Mouse (Mus musculus): Measurements from ENCODE around the gene Psmb6. TPM values are rescaled to one million over a fixed set of nuclear protein-coding genes. Genes with fewer than 3 reads are reported as not detected.
A peak's percentile ranks its signal among the peaks of the same experiment; 100 is the strongest.
"Not testable (repeated sequence)": the region's sequence is repeated elsewhere in the genome, so short reads cannot be mapped to it uniquely, and the experiment has no call there.

Psmb6 gene
- polyA plus RNA-seq, 1 experiment = not detected

DNA sequence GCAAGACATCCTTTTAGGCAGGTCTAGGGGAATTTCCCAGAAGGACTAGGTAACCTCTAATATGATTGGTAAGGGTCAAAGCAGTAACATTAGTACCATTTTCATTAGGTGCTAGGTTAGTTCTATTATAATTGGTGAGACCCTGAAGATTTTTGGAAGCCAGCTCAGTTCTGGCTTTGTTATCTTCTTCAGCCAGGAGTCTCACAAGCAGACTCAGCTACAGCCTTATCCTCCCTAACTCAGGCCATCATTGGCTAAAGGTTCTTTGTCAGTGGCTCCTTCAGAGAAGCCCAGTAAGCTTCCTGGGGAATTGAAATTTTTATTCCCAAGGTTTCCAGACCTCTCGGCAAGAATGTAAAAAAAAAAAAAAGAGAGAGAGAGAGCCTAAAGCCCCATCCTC, 6.7 kb upstream of the Psmb6 start:
- TF ChIP-seq POLR2A (IDR thresholded peaks at IDR 0.05; ENCODE audit: insufficient read depth, low read depth, low read length) (no peak), CTCF (IDR thresholded peaks at IDR 0.05; ENCODE audit: insufficient read depth, low read depth, low read length) (no peak)
- no peak overlapping the region for H3K27ac ChIP-seq (ENCODE audit: insufficient read depth, low read depth, low read length)
- peaks cover 7% of the 10 kb centered on the region for H3K4me1 ChIP-seq (ENCODE audit: control insufficient read depth, insufficient read depth, low read length)
- no peak overlapping the region for H3K4me3 ChIP-seq (ENCODE audit: insufficient read depth, low read depth, low read length)
- 68% methylated on average over 1 of the region's 1 CpGs for WGBS

DNA sequence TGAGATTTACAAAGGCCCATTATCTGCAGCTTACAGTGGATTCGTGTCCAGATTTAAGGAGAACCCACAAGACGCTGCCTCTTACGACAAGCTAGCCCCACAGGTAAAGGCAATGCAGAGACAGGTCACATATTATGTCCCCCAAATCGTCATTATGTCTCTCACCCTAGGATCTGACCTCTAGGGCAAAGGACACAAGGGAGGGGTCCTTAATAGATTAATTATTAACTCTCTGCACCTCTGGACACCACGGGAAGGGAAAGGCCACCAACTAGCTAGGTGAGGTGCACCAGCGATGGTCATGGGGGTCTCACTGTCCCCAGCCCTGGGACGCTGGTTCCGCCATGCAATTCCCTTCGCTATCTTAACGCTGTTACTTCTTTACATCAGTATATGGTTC, 6.2 kb upstream of the Psmb6 start, which contains the start of gene Gltpd2:
TSS of gene Gltpd2 (plus strand) at position 274 of the 400 bp plus-strand sequence.
- Histone ChIP-seq H3K27ac (ENCODE audit: insufficient read depth, low read depth, low read length) (no peak within 1 kb of the TSS), H3K4me3 (ENCODE audit: insufficient read depth, low read depth, low read length) (peak within 1 kb of the TSS; percentile 25), H3K4me1 (ENCODE audit: control insufficient read depth, insufficient read depth, low read length) (peaks cover 6% of the 10 kb centered on the region)
- TF ChIP-seq POLR2A (IDR thresholded peaks at IDR 0.05; ENCODE audit: insufficient read depth, low read depth, low read length) (no peak), CTCF (IDR thresholded peaks at IDR 0.05; ENCODE audit: insufficient read depth, low read depth, low read length) (no peak)
- 86% methylated on average over 10 of the region's 10 CpGs for WGBS

DNA sequence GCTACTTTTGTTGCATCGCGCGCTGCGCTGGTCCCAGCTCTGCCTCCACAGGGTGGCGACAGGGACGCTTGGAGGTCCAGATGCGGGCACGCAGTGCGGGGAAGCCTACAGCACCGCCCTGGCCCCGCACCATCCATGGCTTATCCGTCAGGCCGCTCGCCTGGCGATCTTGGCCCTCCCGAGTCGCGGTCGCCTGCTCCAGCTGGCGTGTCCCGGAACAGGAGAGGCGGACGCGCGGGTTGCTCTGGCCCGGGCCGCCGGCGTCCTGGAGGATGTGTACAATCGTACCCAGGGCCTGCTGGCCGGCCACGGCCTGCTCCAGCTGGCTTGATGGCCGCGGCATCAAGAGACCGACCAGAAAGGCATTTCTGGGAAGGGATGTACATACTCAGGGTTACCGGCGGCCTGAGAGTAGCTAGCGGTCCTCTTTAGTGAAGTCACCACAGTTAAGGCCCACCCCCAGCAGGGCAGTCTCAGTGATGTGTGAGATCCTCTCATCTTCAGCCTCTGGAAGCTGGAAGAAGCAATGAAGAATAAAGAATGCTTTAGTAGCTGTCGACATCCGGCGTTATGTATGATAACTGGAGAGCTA, 4.9 kb upstream of the Psmb6 start:
- 31% methylated on average over 41 of the region's 41 CpGs for WGBS
- no peak overlapping the region for H3K27ac ChIP-seq (ENCODE audit: insufficient read depth, low read depth, low read length)
- TF ChIP-seq CTCF (IDR thresholded peaks at IDR 0.05; ENCODE audit: insufficient read depth, low read depth, low read length) = no peak
- peaks cover 6% of the 10 kb centered on the region for H3K4me1 ChIP-seq (ENCODE audit: control insufficient read depth, insufficient read depth, low read length)
- H3K4me3 ChIP-seq (ENCODE audit: insufficient read depth, low read depth, low read length) = peak overlapping the region; percentile 25

DNA sequence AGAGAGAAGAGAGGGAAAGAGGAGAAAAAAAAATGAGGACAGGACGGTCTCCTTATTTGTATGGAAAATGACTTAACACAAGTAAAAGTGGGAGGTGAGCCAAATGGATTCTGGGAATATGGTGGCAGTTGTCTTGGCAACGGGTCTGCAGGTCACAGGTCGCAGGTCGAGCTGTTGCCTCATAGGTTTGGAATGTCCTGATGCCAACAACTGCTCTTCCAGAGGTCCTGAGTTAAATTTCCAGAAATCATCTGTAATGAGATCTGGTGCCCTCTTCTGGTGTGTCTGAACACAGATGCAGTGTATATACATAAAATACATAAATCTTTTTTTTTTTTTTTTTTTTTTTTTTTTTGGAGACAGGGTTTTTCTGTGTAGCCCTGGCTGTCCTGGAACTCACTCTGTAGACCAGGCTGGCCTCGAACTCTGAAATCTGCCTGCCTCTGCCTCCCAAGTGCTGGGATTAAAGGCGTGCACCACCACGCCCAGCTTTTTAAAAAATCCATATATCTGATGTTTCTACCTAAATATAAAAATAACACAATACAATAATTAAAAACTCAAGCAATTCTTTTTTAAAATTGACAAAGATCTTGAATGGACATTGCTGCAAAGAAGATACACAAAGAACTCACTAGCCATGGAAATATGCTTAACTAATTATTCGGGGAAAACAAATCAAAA, 1.7 kb upstream of the Psmb6 start:
- H3K4me3 ChIP-seq (ENCODE audit: insufficient read depth, low read depth, low read length) = not testable (repeated sequence)
- H3K4me1 ChIP-seq (ENCODE audit: control insufficient read depth, insufficient read depth, low read length) = peaks cover 13% of the 10 kb centered on the region
- WGBS = 89% methylated on average over 8 of the region's 8 CpGs

DNA sequence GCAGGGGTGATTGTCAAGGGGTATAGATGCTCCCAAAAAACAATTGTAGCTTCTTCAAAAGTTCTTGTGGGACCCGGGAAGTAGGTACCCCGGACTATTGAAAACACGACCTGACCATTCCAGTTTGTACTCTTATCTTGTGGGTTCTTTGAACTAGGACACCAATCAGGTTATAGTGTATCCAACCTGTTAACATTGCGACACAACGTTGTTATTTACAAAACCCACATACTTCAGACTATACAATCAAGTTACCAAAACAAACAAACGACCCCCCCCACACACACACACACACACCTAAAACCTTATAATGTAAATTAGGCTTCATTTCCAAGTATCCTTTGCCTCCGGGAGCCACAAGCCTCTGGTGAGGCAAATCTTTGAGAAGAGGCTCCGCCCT, 385 bp upstream of the Psmb6 start:
- no peak for TF ChIP-seq POLR2A (IDR thresholded peaks at IDR 0.05; ENCODE audit: insufficient read depth, low read depth, low read length)
- WGBS = 8% methylated on average over 8 of the region's 8 CpGs
- no peak overlapping the region for H3K27ac ChIP-seq (ENCODE audit: insufficient read depth, low read depth, low read length)
- H3K4me1 ChIP-seq (ENCODE audit: control insufficient read depth, insufficient read depth, low read length) = peaks cover 13% of the 10 kb centered on the region
- H3K4me3 ChIP-seq (ENCODE audit: insufficient read depth, low read depth, low read length) = no peak overlapping the region

More for the DNA sequence above, 1.7 kb upstream of the Psmb6 start:
- H3K27ac ChIP-seq (ENCODE audit: insufficient read depth, low read depth, low read length) = not testable (repeated sequence)

DNA sequence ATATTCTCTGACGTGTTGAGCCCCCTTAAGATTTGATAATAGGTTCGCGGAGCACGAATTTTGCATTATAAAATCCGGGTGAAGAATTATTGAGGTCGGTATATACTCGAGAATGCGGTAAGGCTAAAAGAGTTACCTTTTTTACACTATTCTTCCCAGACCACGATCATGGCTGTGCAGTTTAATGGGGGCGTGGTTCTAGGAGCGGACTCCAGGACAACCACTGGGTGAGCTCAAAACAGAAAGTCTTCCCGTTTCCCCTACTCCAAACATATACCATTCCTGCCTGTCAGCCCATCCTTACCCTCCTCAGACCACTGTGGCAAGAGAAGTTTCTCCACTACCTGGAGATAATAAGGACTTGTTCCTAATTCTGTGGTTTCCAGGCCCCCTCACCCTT, 559 bp downstream of the Psmb6 start:
- Histone ChIP-seq H3K27ac (ENCODE audit: insufficient read depth, low read depth, low read length) (no peak overlapping the region), H3K4me1 (ENCODE audit: control insufficient read depth, insufficient read depth, low read length) (peaks cover 7% of the 10 kb centered on the region; the same call in 1 of the 2 replicates), H3K4me3 (ENCODE audit: insufficient read depth, low read depth, low read length) (peak overlapping the region; percentile 84)
- TF ChIP-seq CTCF (IDR thresholded peaks at IDR 0.05; ENCODE audit: insufficient read depth, low read depth, low read length) (no peak), POLR2A (IDR thresholded peaks at IDR 0.05; ENCODE audit: insufficient read depth, low read depth, low read length) (no peak)
- WGBS = 2% methylated on average over 12 of the region's 12 CpGs

DNA sequence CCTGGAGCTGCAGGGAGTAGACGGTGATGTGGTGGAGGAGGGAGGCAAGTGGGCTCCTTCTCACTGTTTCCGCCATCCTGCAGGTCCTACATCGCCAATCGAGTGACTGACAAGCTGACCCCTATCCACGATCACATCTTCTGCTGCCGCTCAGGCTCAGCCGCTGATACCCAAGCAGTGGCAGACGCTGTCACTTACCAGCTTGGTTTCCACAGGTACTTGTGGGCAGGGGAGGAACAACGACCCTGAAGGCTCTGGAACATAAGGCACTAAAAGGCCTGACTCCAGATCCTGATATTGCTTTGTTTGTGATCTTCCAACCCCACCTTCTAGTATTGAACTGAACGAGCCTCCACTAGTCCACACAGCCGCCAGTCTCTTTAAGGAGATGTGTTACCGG, 1.0 kb downstream of the Psmb6 start:
- WGBS = 89% methylated on average over 12 of the region's 12 CpGs
- no peak for TF ChIP-seq CTCF (IDR thresholded peaks at IDR 0.05; ENCODE audit: insufficient read depth, low read depth, low read length)
- no peak for TF ChIP-seq POLR2A (IDR thresholded peaks at IDR 0.05; ENCODE audit: insufficient read depth, low read depth, low read length)
- Histone ChIP-seq H3K27ac (ENCODE audit: insufficient read depth, low read depth, low read length) (no peak overlapping the region), H3K4me1 (ENCODE audit: control insufficient read depth, insufficient read depth, low read length) (peaks cover 7% of the 10 kb centered on the region; the same call in 1 of the 2 replicates), H3K4me3 (ENCODE audit: insufficient read depth, low read depth, low read length) (no peak overlapping the region)

DNA sequence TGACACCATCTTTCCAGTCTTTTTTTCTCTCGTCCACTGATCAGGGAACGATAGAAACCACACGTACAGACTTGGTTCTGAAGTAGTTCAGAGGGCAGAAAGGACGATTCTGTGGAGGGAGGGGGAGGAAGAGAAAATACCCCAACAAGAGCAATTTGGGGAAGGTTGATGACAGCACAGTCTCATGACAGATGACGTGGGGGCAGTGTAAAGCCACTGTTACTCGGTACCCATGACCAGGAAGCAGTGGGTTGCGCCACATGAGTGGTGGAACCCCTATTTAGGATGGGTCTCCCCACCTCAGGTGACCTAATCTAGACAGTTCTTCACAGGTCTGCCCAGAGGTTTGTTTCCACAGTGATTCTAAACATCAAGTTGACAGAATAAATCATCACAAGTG, 3.4 kb downstream of the Psmb6 start:
- H3K27ac ChIP-seq (ENCODE audit: insufficient read depth, low read depth, low read length) = no peak overlapping the region
- TF ChIP-seq CTCF (IDR thresholded peaks at IDR 0.05; ENCODE audit: insufficient read depth, low read depth, low read length) (no peak), POLR2A (IDR thresholded peaks at IDR 0.05; ENCODE audit: insufficient read depth, low read depth, low read length) (no peak)
- no peak overlapping the region for H3K4me3 ChIP-seq (ENCODE audit: insufficient read depth, low read depth, low read length)
- peaks cover 7% of the 10 kb centered on the region; the same call in 1 of the 2 replicates for H3K4me1 ChIP-seq (ENCODE audit: control insufficient read depth, insufficient read depth, low read length)
- WGBS = 87% methylated on average over 7 of the region's 7 CpGs

DNA sequence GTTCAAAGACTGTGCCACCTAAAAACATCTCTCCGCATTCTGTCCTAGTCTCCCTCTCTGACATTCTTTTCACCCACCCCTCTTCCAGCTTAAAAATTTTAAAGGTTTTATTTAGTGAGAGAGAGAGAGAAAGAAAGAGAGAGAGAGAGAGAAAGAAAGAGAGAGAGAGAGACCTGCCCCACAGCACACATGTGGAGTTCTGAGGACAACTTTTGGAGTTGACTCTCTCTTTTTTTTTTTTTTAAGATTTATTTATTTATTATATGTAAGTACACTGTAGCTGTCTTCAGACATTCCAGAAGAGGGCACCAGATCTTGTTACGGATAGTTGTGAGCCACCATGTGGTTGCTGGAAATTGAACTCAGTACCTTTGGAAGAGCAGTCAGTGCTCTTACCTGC, 5.9 kb downstream of the Psmb6 start:
- H3K4me3 ChIP-seq (ENCODE audit: insufficient read depth, low read depth, low read length); H3K27ac ChIP-seq (ENCODE audit: insufficient read depth, low read depth, low read length); H3K4me1 ChIP-seq (ENCODE audit: control insufficient read depth, insufficient read depth, low read length): not testable (repeated sequence)
- WGBS = 82% methylated on average over 2 of the region's 2 CpGs

DNA sequence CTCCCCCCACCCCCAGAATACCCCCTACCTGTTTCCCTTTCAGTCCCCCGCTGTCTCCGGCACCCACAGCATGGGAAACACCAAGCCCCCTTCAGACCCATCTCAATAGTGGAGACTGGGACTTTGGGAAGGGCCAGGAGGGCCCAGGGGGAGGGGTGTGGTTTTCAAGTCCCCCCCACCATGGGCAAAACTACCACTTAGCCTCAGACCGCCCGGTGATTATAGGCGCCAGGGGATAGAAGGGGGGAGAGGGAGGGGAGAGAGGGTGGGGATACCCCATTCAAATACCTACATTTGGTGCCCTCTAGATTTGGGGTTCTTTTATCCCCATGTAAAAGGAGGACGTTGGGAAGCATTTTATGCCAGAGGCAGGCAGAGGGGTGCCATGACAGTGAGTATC, 7.7 kb downstream of the Psmb6 start, which contains the start of gene Gm40193:
TSS of gene Gm40193 (minus strand) at position 101 of the 400 bp plus-strand sequence.
- TF ChIP-seq POLR2A (IDR thresholded peaks at IDR 0.05; ENCODE audit: insufficient read depth, low read depth, low read length) = no peak
- TF ChIP-seq CTCF (IDR thresholded peaks at IDR 0.05; ENCODE audit: insufficient read depth, low read depth, low read length) = no peak
- WGBS = 76% methylated on average over 6 of the region's 6 CpGs
- H3K4me1 ChIP-seq (ENCODE audit: control insufficient read depth, insufficient read depth, low read length) = peaks cover 2% of the 10 kb centered on the region; the same call in 1 of the 2 replicates
- no peak within 1 kb of the TSS for H3K27ac ChIP-seq (ENCODE audit: insufficient read depth, low read depth, low read length)
- no peak within 1 kb of the TSS for H3K4me3 ChIP-seq (ENCODE audit: insufficient read depth, low read depth, low read length)

Data from olfactory bulb, adult 2 months (tissue).